ENCODE assay signal across 8 mouse cellular contexts in genomic region chr5:134965473-134965851, GRCm38 (mm10). TPM values are rescaled to one million over a fixed set of nuclear protein-coding genes. Genes with fewer than 3 reads are reported as not detected.
DNase-seq lines count a peak whose midpoint lies in the region; ATAC-seq and TF ChIP-seq lines count a peak whose summit lies in the region.

No protein-coding gene starts in this region.

- H3K4me3 ChIP-seq in intestine, embryonic 16.5 days (ENCODE audit: low read length), result peak overlapping the region; percentile 36
- H3K4me3 ChIP-seq in small intestine, adult 2 months (ENCODE audit: low read depth, low read length), result peak overlapping the region; percentile 57

- no peaks in the 10 kb centered on the region for H3K27me3 ChIP-seq in intestine, embryonic 16.5 days (replicated peaks; ENCODE audit: control insufficient read depth, insufficient read depth, low read length)
- no peaks in the 10 kb centered on the region for H3K27me3 ChIP-seq in small intestine, adult 2 months (ENCODE audit: control insufficient read depth, insufficient read depth, low read length)

- H3K36me3 ChIP-seq in intestine, embryonic 16.5 days (ENCODE audit: control insufficient read depth, insufficient read depth, low read length), result no peaks in the 10 kb centered on the region
- H3K36me3 ChIP-seq in small intestine, adult 2 months (ENCODE audit: control insufficient read depth, insufficient read depth, low read length), result no peaks in the 10 kb centered on the region

- intact Hi-C loops in left cerebral cortex, postnatal 25 days (cut with DNase I), result loop anchor here (2.0 to 5.0 kb wide), 2 partner anchors 33 to 218 kb away; partner anchors contain the start of genes Eln and Mettl27

- ATAC-seq in intestine, embryonic 16.5 days, result 0 out of 2 replicates have a peak, but pooled peaks have one; percentile 14
- peak; percentile 67 for ATAC-seq in megakaryocyte-erythroid progenitor cell, adult 5-6 weeks (replicated peaks; ENCODE audit: low FRiP score, low TSS enrichment, poor library complexity, severe bottlenecking)

- 6% methylated on average over 10 of the region's 10 CpGs for WGBS in intestine, embryonic 16.5 days
- WGBS in small intestine, adult 2 months, result 6% methylated on average over 10 of the region's 10 CpGs

- H3K9ac ChIP-seq in intestine, embryonic 16.5 days (ENCODE audit: low read depth, low read length), result peak overlapping the region; percentile 57

- H3K27ac ChIP-seq in intestine, embryonic 16.5 days (ENCODE audit: low read length), result peak overlapping the region; percentile 88
- H3K27ac ChIP-seq in small intestine, adult 2 months (ENCODE audit: insufficient read depth, low read depth, low read length), result peak overlapping the region; percentile 82

- TF ChIP-seq POLR2A in small intestine, adult 2 months (IDR thresholded peaks at IDR 0.05; ENCODE audit: low read depth, low read length), result no peak

- H3K9me3 ChIP-seq in intestine, embryonic 16.5 days (ENCODE audit: control insufficient read depth, low read length), result no peaks in the 10 kb centered on the region

- TF ChIP-seq CTCF in small intestine, adult 2 months (IDR thresholded peaks at IDR 0.05; ENCODE audit: extremely low read depth, insufficient read length, insufficient replicate concordance, low read depth, low read length), result peak; percentile 76; the same call in 1 of the 2 replicates

- peak; percentile 57 for DNase-seq in ovary, postnatal 36 days (ENCODE audit: low spot score)
- no peak for DNase-seq in ovary, adult 18-20 months (ENCODE audit: low spot score)
- DNase-seq in embryo, embryonic 10.5 days (ENCODE audit: low spot score), result peak; percentile 92
- DNase-seq in gastrocnemius, postnatal 10 days, result peak; percentile 70
- DNase-seq in left cerebral cortex, postnatal 25 days (ENCODE audit: low spot score in 2 of 2), result peak; percentile 64 to 78

- H3K4me1 ChIP-seq in intestine, embryonic 16.5 days (ENCODE audit: control insufficient read depth, insufficient read depth, low read length), result peaks cover 19% of the 10 kb centered on the region
- H3K4me1 ChIP-seq in small intestine, adult 2 months (ENCODE audit: control insufficient read depth, insufficient read depth, insufficient read length, low read length), result peaks cover 26% of the 10 kb centered on the region

- H3K4me2 ChIP-seq in intestine, embryonic 16.5 days (ENCODE audit: low read depth, low read length), result peak overlapping the region; percentile 46

RNA-seq across cellular contexts. Expression of gene Cldn4, which starts 18.7 kb away (rescaled TPM):
- total RNA-seq in gastrocnemius, postnatal 10 days (2021), result not detected
- 48.7 and 54.2 TPM in 2 replicates for polyA plus RNA-seq in intestine, embryonic 16.5 days (2015; fragmentation: Nextera tagmentation; extraction: Ambion mirVana)
- total RNA-seq in left cerebral cortex, postnatal 25 days (2021), result not detected
- not detected in 2 replicates for total RNA-seq in megakaryocyte-erythroid progenitor cell, adult 5-6 weeks (2014; fragmentation: Nextera tagmentation)
- total RNA-seq in megakaryocyte-erythroid progenitor cell, adult 5-6 weeks (2017), result not detected in 2 replicates
- polyA plus RNA-seq in small intestine, adult 2 months (2012; rRNA removed), result 112 and 571 TPM in 2 replicates

RNA-seq across cellular contexts. Expression of gene Cldn3, which starts 20.6 kb away (rescaled TPM):
- not detected for total RNA-seq in gastrocnemius, postnatal 10 days (2021)
- 187 and 217 TPM in 2 replicates for polyA plus RNA-seq in intestine, embryonic 16.5 days (2015; fragmentation: Nextera tagmentation; extraction: Ambion mirVana)
- under 1 TPM; 0.39 to 0.62 TPM for total RNA-seq in left cerebral cortex, postnatal 25 days (2021)
- not detected in 2 replicates for total RNA-seq in megakaryocyte-erythroid progenitor cell, adult 5-6 weeks (2014; fragmentation: Nextera tagmentation)
- total RNA-seq in megakaryocyte-erythroid progenitor cell, adult 5-6 weeks (2017), result not detected in 2 replicates
- 1,043 and 2,448 TPM in 2 replicates for polyA plus RNA-seq in small intestine, adult 2 months (2012; rRNA removed)

RNA-seq across cellular contexts. Expression of gene Mettl27, which starts 33.3 kb away (rescaled TPM):
- 1 to 10 TPM; 7.4 to 8.6 TPM for total RNA-seq in gastrocnemius, postnatal 10 days (2021)
- 27.2 TPM in 2 replicates for polyA plus RNA-seq in intestine, embryonic 16.5 days (2015; fragmentation: Nextera tagmentation; extraction: Ambion mirVana)
- total RNA-seq in left cerebral cortex, postnatal 25 days (2021), result 1 to 10 TPM; 9.0 to 9.8 TPM
- 9.9 and 12.8 TPM in 2 replicates for total RNA-seq in megakaryocyte-erythroid progenitor cell, adult 5-6 weeks (2014; fragmentation: Nextera tagmentation)
- 6.5 and 18.5 TPM in 2 replicates for total RNA-seq in megakaryocyte-erythroid progenitor cell, adult 5-6 weeks (2017)
- 8.2 and 21.4 TPM in 2 replicates for polyA plus RNA-seq in small intestine, adult 2 months (2012; rRNA removed)

RNA-seq across cellular contexts. Expression of gene Abhd11, which starts 43.5 kb away (rescaled TPM):
- 10 to 100 TPM; 51.2 to 60.6 TPM for total RNA-seq in gastrocnemius, postnatal 10 days (2021)
- polyA plus RNA-seq in intestine, embryonic 16.5 days (2015; fragmentation: Nextera tagmentation; extraction: Ambion mirVana), result 102 and 106 TPM in 2 replicates
- 10 to 100 TPM; 35.5 to 41.4 TPM for total RNA-seq in left cerebral cortex, postnatal 25 days (2021)
- 55.8 and 82.2 TPM in 2 replicates for total RNA-seq in megakaryocyte-erythroid progenitor cell, adult 5-6 weeks (2014; fragmentation: Nextera tagmentation)
- total RNA-seq in megakaryocyte-erythroid progenitor cell, adult 5-6 weeks (2017), result 36.9 and 46.7 TPM in 2 replicates
- polyA plus RNA-seq in small intestine, adult 2 months (2012; rRNA removed), result 48.1 and 90.7 TPM in 2 replicates

RNA-seq across cellular contexts. Expression of gene Cldn13, which starts 50.1 kb away (rescaled TPM):
- total RNA-seq in gastrocnemius, postnatal 10 days (2021), result under 1 TPM in 1 of 2 experiments, not detected in 1; 0.84 TPM
- polyA plus RNA-seq in intestine, embryonic 16.5 days (2015; fragmentation: Nextera tagmentation; extraction: Ambion mirVana), result 2.1 and 6.4 TPM in 2 replicates
- total RNA-seq in left cerebral cortex, postnatal 25 days (2021), result not detected
- 177 and 197 TPM in 2 replicates for total RNA-seq in megakaryocyte-erythroid progenitor cell, adult 5-6 weeks (2014; fragmentation: Nextera tagmentation)
- 55.6 and 123 TPM in 2 replicates for total RNA-seq in megakaryocyte-erythroid progenitor cell, adult 5-6 weeks (2017)
- not detected in 2 replicates for polyA plus RNA-seq in small intestine, adult 2 months (2012; rRNA removed)
